Mouse (Mus musculus): ENCODE data around the gene Gm9837. TPM values are rescaled to one million over a fixed set of nuclear protein-coding genes. Genes with fewer than 3 reads are reported as not detected.

The Gm9837 gene
- polyA plus RNA-seq, 1 experiment from 2014 or later, result not detected

- H3K9ac ChIP-seq (ENCODE audit: low read depth, low read length), result no peak overlapping the region
- no peaks in the 10 kb centered on the region for H3K36me3 ChIP-seq (ENCODE audit: control insufficient read depth, insufficient read depth, low read length)
- H3K27me3 ChIP-seq (replicated peaks; ENCODE audit: control insufficient read depth, insufficient read depth, low read length), result peaks cover 44% of the 10 kb centered on the region
- H3K4me3 ChIP-seq (ENCODE audit: low read length), result no peak overlapping the region
- H3K4me1 ChIP-seq (ENCODE audit: control insufficient read depth, insufficient read depth, low read length), result peaks cover 16% of the 10 kb centered on the region
- H3K4me2 ChIP-seq (ENCODE audit: low read depth, low read length), result no peak overlapping the region
- H3K9me3 ChIP-seq (ENCODE audit: control insufficient read depth, low read length), result no peaks in the 10 kb centered on the region
- no peak for ATAC-seq
- no peak overlapping the region for H3K27ac ChIP-seq (ENCODE audit: low read length)
- WGBS, result 30% methylated on average over 5 of the region's 5 CpGs
Measured at GRCm38 (mm10) chr11:53461727-53462126, 8.6 kb downstream of the Gm9837 start.

GRCm38 (mm10) chr11:53460192-53460591, 10.1 kb downstream of the Gm9837 start:
- Histone ChIP-seq H3K9ac (ENCODE audit: low read depth, low read length) (no peak overlapping the region), H3K27ac (ENCODE audit: low read length) (no peak overlapping the region), H3K4me3 (ENCODE audit: low read length) (no peak overlapping the region), H3K27me3 (replicated peaks; ENCODE audit: control insufficient read depth, insufficient read depth, low read length) (peaks cover 37% of the 10 kb centered on the region), H3K36me3 (ENCODE audit: control insufficient read depth, insufficient read depth, low read length) (no peaks in the 10 kb centered on the region), H3K9me3 (ENCODE audit: control insufficient read depth, low read length) (no peaks in the 10 kb centered on the region), H3K4me2 (ENCODE audit: low read depth, low read length) (no peak overlapping the region), H3K4me1 (ENCODE audit: control insufficient read depth, insufficient read depth, low read length) (peaks cover 11% of the 10 kb centered on the region)
- WGBS, result 82% methylated on average over 3 of the region's 3 CpGs
- no peak for ATAC-seq

GRCm38 (mm10) chr11:53458996-53459395, 11.3 kb downstream of the Gm9837 start:
- 60% methylated on average over 3 of the region's 3 CpGs for WGBS
- peaks cover 10% of the 10 kb centered on the region for H3K4me1 ChIP-seq (ENCODE audit: control insufficient read depth, insufficient read depth, low read length)
- H3K9me3 ChIP-seq (ENCODE audit: control insufficient read depth, low read length), result no peaks in the 10 kb centered on the region
- H3K4me2 ChIP-seq (ENCODE audit: low read depth, low read length), result no peak overlapping the region
- H3K4me3 ChIP-seq (ENCODE audit: low read length), result no peak overlapping the region
- no peak for ATAC-seq
- H3K9ac ChIP-seq (ENCODE audit: low read depth, low read length), result no peak overlapping the region
- peaks cover 26% of the 10 kb centered on the region for H3K27me3 ChIP-seq (replicated peaks; ENCODE audit: control insufficient read depth, insufficient read depth, low read length)
- H3K36me3 ChIP-seq (ENCODE audit: control insufficient read depth, insufficient read depth, low read length), result no peaks in the 10 kb centered on the region
- no peak overlapping the region for H3K27ac ChIP-seq (ENCODE audit: low read length)

- no peaks in the 10 kb centered on the region for H3K36me3 ChIP-seq (ENCODE audit: control insufficient read depth, insufficient read depth, low read length)
- WGBS, result 10% methylated on average over 29 of the region's 29 CpGs
- no peaks in the 10 kb centered on the region for H3K4me1 ChIP-seq (ENCODE audit: control insufficient read depth, insufficient read depth, low read length)
- no peaks in the 10 kb centered on the region for H3K9me3 ChIP-seq (ENCODE audit: control insufficient read depth, low read length)
- H3K4me3 ChIP-seq (ENCODE audit: low read length), result peak overlapping the region; percentile 63
- peaks cover 10% of the 10 kb centered on the region for H3K27me3 ChIP-seq (replicated peaks; ENCODE audit: control insufficient read depth, insufficient read depth, low read length)
- peak overlapping the region; percentile 77 for H3K9ac ChIP-seq (ENCODE audit: low read depth, low read length)
- H3K27ac ChIP-seq (ENCODE audit: low read length), result no peak overlapping the region
- peak overlapping the region; percentile 91 for H3K4me2 ChIP-seq (ENCODE audit: low read depth, low read length)
- peak; percentile 29 for ATAC-seq
Measured at GRCm38 (mm10) chr11:53457372-53457954, 12.8 kb downstream of the Gm9837 start.

- peak; percentile 89 for ATAC-seq
- WGBS, result 3% methylated on average over 42 of the region's 42 CpGs
- H3K9me3 ChIP-seq (ENCODE audit: control insufficient read depth, low read length), result no peaks in the 10 kb centered on the region
Measured at GRCm38 (mm10) chr11:53456474-53457371, 13.6 kb downstream of the Gm9837 start, which contains the start of the genes Gm10447 and Shroom1. Gene Gm10447, minus strand, starts transcription at chr11:53457110. Gene Shroom1, plus strand, starts transcription at chr11:53457205.

GRCm38 (mm10) chr11:53453031-53453430, 17.2 kb downstream of the Gm9837 start:
- H3K4me3 ChIP-seq (ENCODE audit: low read length), result no peak overlapping the region
- peaks cover 14% of the 10 kb centered on the region for H3K4me1 ChIP-seq (ENCODE audit: control insufficient read depth, insufficient read depth, low read length)
- no peak overlapping the region for H3K4me2 ChIP-seq (ENCODE audit: low read depth, low read length)
- H3K9ac ChIP-seq (ENCODE audit: low read depth, low read length), result no peak overlapping the region
- H3K9me3 ChIP-seq (ENCODE audit: control insufficient read depth, low read length), result no peaks in the 10 kb centered on the region
- WGBS, result 80% methylated on average over 5 of the region's 5 CpGs
- H3K36me3 ChIP-seq (ENCODE audit: control insufficient read depth, insufficient read depth, low read length), result no peaks in the 10 kb centered on the region
- no peak for ATAC-seq
- no peak overlapping the region for H3K27ac ChIP-seq (ENCODE audit: low read length)
- no peaks in the 10 kb centered on the region for H3K27me3 ChIP-seq (replicated peaks; ENCODE audit: control insufficient read depth, insufficient read depth, low read length)

More at GRCm38 (mm10) chr11:53456474-53457371, 13.6 kb downstream of the Gm9837 start, which contains the start of the genes Gm10447 and Shroom1:
- Histone ChIP-seq H3K27ac (ENCODE audit: low read length) (no peak within 1 kb of the TSS), H3K27me3 (replicated peaks; ENCODE audit: control insufficient read depth, insufficient read depth, low read length) (peaks cover 4% of the 10 kb centered on the region; the same call in 1 of the 2 replicates), H3K4me2 (ENCODE audit: low read depth, low read length) (peak within 1 kb of the TSS; percentile 91), H3K4me3 (ENCODE audit: low read length) (peak within 1 kb of the TSS; percentile 63), H3K4me1 (ENCODE audit: control insufficient read depth, insufficient read depth, low read length) (no peaks in the 10 kb centered on the region), H3K9ac (ENCODE audit: low read depth, low read length) (peak within 1 kb of the TSS; percentile 77), H3K36me3 (ENCODE audit: control insufficient read depth, insufficient read depth, low read length) (no peaks in the 10 kb centered on the region)

- Histone ChIP-seq H3K27me3 (replicated peaks; ENCODE audit: control insufficient read depth, insufficient read depth, low read length) (no peaks in the 10 kb centered on the region), H3K9ac (ENCODE audit: low read depth, low read length) (no peak overlapping the region), H3K4me1 (ENCODE audit: control insufficient read depth, insufficient read depth, low read length) (peaks cover 14% of the 10 kb centered on the region), H3K36me3 (ENCODE audit: control insufficient read depth, insufficient read depth, low read length) (no peaks in the 10 kb centered on the region), H3K4me2 (ENCODE audit: low read depth, low read length) (no peak overlapping the region), H3K27ac (ENCODE audit: low read length) (no peak overlapping the region), H3K4me3 (ENCODE audit: low read length) (no peak overlapping the region), H3K9me3 (ENCODE audit: control insufficient read depth, low read length) (no peaks in the 10 kb centered on the region)
- ATAC-seq, result no peak
- 95% methylated on average over 9 of the region's 9 CpGs for WGBS
Measured at GRCm38 (mm10) chr11:53452396-53452795, 17.9 kb downstream of the Gm9837 start.

GRCm38 (mm10) chr11:53451361-53451760, 18.9 kb downstream of the Gm9837 start:
- no peak overlapping the region for H3K9ac ChIP-seq (ENCODE audit: low read depth, low read length)
- peak; percentile 65 for ATAC-seq

GRCm38 (mm10) chr11:53450070-53450705, 20.1 kb downstream of the Gm9837 start:
- Histone ChIP-seq H3K36me3 (ENCODE audit: control insufficient read depth, insufficient read depth, low read length) (no peaks in the 10 kb centered on the region), H3K9me3 (ENCODE audit: control insufficient read depth, low read length) (no peaks in the 10 kb centered on the region), H3K4me1 (ENCODE audit: control insufficient read depth, insufficient read depth, low read length) (peaks cover 14% of the 10 kb centered on the region), H3K9ac (ENCODE audit: low read depth, low read length) (no peak overlapping the region), H3K27ac (ENCODE audit: low read length) (peak overlapping the region; percentile 77), H3K27me3 (replicated peaks; ENCODE audit: control insufficient read depth, insufficient read depth, low read length) (no peaks in the 10 kb centered on the region), H3K4me2 (ENCODE audit: low read depth, low read length) (peak overlapping the region; percentile 30; the same call in 1 of the 2 replicates), H3K4me3 (ENCODE audit: low read length) (no peak overlapping the region)
- ATAC-seq, result peak; percentile 82
- 30% methylated on average over 15 of the region's 15 CpGs for WGBS

More at GRCm38 (mm10) chr11:53451361-53451760, 18.9 kb downstream of the Gm9837 start:
- Histone ChIP-seq H3K36me3 (ENCODE audit: control insufficient read depth, insufficient read depth, low read length) (no peaks in the 10 kb centered on the region), H3K4me1 (ENCODE audit: control insufficient read depth, insufficient read depth, low read length) (peaks cover 14% of the 10 kb centered on the region), H3K27ac (ENCODE audit: low read length) (peak overlapping the region; percentile 77), H3K4me3 (ENCODE audit: low read length) (no peak overlapping the region), H3K4me2 (ENCODE audit: low read depth, low read length) (no peak overlapping the region), H3K27me3 (replicated peaks; ENCODE audit: control insufficient read depth, insufficient read depth, low read length) (no peaks in the 10 kb centered on the region), H3K9me3 (ENCODE audit: control insufficient read depth, low read length) (no peaks in the 10 kb centered on the region)
- WGBS, result 32% methylated on average over 2 of the region's 2 CpGs
